In genomic region chr1:135600023-135601005, GRCm38 (mm10) we compare ENCODE assay signal across 18 mouse cellular contexts. TPM values are rescaled to one million over a fixed set of nuclear protein-coding genes. Genes with fewer than 3 reads are reported as not detected.
DNase-seq lines count a peak whose midpoint lies in the region; ATAC-seq and TF ChIP-seq lines count a peak whose summit lies in the region.
"Had no signal": no experiment of that assay in that cellular context is flagged by ENCODE, and none has a peak within 500 bp of the region (broad histone marks: within the 10 kb centered on the region; RNA-seq: fewer than 3 reads in every experiment).

No protein-coding gene starts in this region.

- H3K4me1 ChIP-seq in embryonic facial prominence, embryonic 15.5 days = peaks cover 35% of the 10 kb centered on the region
- H3K4me1 ChIP-seq in midbrain, embryonic 15.5 days = peaks cover 26% of the 10 kb centered on the region

- H3K27ac ChIP-seq in layer of hippocampus, adult 2 months = peak overlapping the region; percentile 43; the same call in 1 of the 2 replicates
- H3K27ac ChIP-seq in embryonic facial prominence, embryonic 15.5 days (replicated peaks) = peak overlapping the region; percentile 23; the same call in 1 of the 2 replicates
- H3K27ac ChIP-seq in midbrain, embryonic 15.5 days = 0 out of 2 replicates have a peak overlapping the region, but pooled peaks have one; percentile 10
- H3K27ac ChIP-seq: heart, embryonic 13.5 days; left cerebral cortex, adult 2 months; limb, embryonic 12.5 days; midbrain, embryonic 12.5 days had no signal

- 41% methylated on average over 15 of the region's 15 CpGs for WGBS in embryonic facial prominence, embryonic 15.5 days
- 45% methylated on average over 15 of the region's 15 CpGs for WGBS in midbrain, embryonic 15.5 days

- intact Hi-C loops in heart, postnatal 10 days (cut with DNase I) = no loop called here

- H3K36me3 ChIP-seq in embryonic facial prominence, embryonic 15.5 days = no peaks in the 10 kb centered on the region
- H3K36me3 ChIP-seq in midbrain, embryonic 15.5 days (replicated peaks) = no peaks in the 10 kb centered on the region
- H3K36me3 ChIP-seq: limb, embryonic 12.5 days; midbrain, embryonic 12.5 days had no signal

- no peak overlapping the region for H3K4me3 ChIP-seq in layer of hippocampus, adult 2 months
- H3K4me3 ChIP-seq in embryonic facial prominence, embryonic 15.5 days (replicated peaks) = no peak overlapping the region
- no peak overlapping the region for H3K4me3 ChIP-seq in midbrain, embryonic 15.5 days
- H3K4me3 ChIP-seq: heart, embryonic 13.5 days; left cerebral cortex, adult 2 months; limb, embryonic 12.5 days; midbrain, embryonic 12.5 days had no signal

- H3K9me3 ChIP-seq in embryonic facial prominence, embryonic 15.5 days (replicated peaks) = no peaks in the 10 kb centered on the region
- no peaks in the 10 kb centered on the region for H3K9me3 ChIP-seq in midbrain, embryonic 15.5 days
- H3K9me3 ChIP-seq: heart, embryonic 13.5 days; limb, embryonic 12.5 days; midbrain, embryonic 12.5 days had no signal

- no peak overlapping the region for H3K4me2 ChIP-seq in embryonic facial prominence, embryonic 15.5 days (replicated peaks)
- no peak overlapping the region for H3K4me2 ChIP-seq in midbrain, embryonic 15.5 days
- H3K4me2 ChIP-seq: heart, embryonic 13.5 days; limb, embryonic 12.5 days; midbrain, embryonic 12.5 days had no signal

- no peak for TF ChIP-seq CTCF in layer of hippocampus, adult 2 months (conservative IDR thresholded peaks at IDR 0.05)

- DNase-seq in cerebellum, postnatal 10 days = peak; percentile 53 to 73
- no peak for DNase-seq in cerebellum, adult 11-12 months
- no peak for DNase-seq in layer of hippocampus, adult 2 months (ENCODE audit: low spot score in 2 of 2)
- DNase-seq in layer of hippocampus, adult 8-10 months (ENCODE audit: low spot score in 2 of 2) = no peak
- no peak for DNase-seq in spleen, postnatal 14 days (ENCODE audit: low spot score in 2 of 2)
- DNase-seq in heart, postnatal 10 days = no peak
- DNase-seq: adrenal gland, postnatal 36 days; gastrocnemius, postnatal 25 days; kidney, adult 2 months; lung, postnatal 36 days; thymus, adult 2 months had no signal

- H3K27me3 ChIP-seq in embryonic facial prominence, embryonic 15.5 days = 0 out of 2 replicates have a peak, but pooled peaks cover 4% of the 10 kb centered on the region
- no peaks in the 10 kb centered on the region for H3K27me3 ChIP-seq in midbrain, embryonic 15.5 days (replicated peaks)
- H3K27me3 ChIP-seq: heart, embryonic 13.5 days; limb, embryonic 12.5 days had no signal

- ATAC-seq in embryonic facial prominence, embryonic 15.5 days (ENCODE audit: insufficient number of reproducible peaks, low FRiP score, low TSS enrichment, low read depth) = peak; percentile 60
- ATAC-seq in midbrain, embryonic 15.5 days (replicated peaks) = no peak
- ATAC-seq: hindbrain, embryonic 16.5 days had no signal

- no peak overlapping the region for H3K9ac ChIP-seq in embryonic facial prominence, embryonic 15.5 days
- H3K9ac ChIP-seq in midbrain, embryonic 15.5 days = no peak overlapping the region
- H3K9ac ChIP-seq: heart, embryonic 13.5 days; limb, embryonic 12.5 days; midbrain, embryonic 12.5 days had no signal

RNA-seq across cellular contexts. Expression of gene Nav1, which starts 6.8 kb away (rescaled TPM):
- 10 to 100 TPM; 60.3 to 71.2 TPM for total RNA-seq in layer of hippocampus, adult 2 months (2021)
- 10 to 100 TPM; 55.8 to 63.3 (median 59.9) TPM for total RNA-seq in layer of hippocampus, adult 8-10 months (2022)
- polyA plus RNA-seq in embryonic facial prominence, embryonic 15.5 days (2015; fragmentation: Nextera tagmentation; extraction: Ambion mirVana) = 12.5 and 13.6 TPM in 2 replicates
- polyA plus RNA-seq in midbrain, embryonic 15.5 days (2015; fragmentation: Nextera tagmentation; extraction: Ambion mirVana) = 52.6 and 59.4 TPM in 2 replicates
- total RNA-seq in heart, postnatal 10 days (2021) = 10 to 100 TPM; 34.3 to 42.8 TPM

Comparison
In these comparisons a context has a peak if more than half of its experiments do, and no peak if none do; other contexts are left out.
1. DNase-seq: peak in cerebellum, postnatal 10 days (2 of 2); none in cerebellum, adult 11-12 months (single experiment), layer of hippocampus, adult 2 months (0 of 2), layer of hippocampus, adult 8-10 months (0 of 2), spleen, postnatal 14 days (0 of 2) and heart, postnatal 10 days (0 of 2).
2. Peak in every context shown above with its lines, with median percentiles within 50 percentile points of each other: H3K27ac ChIP-seq.